Mouse (Mus musculus) CD4-positive, CD25-positive, alpha-beta regulatory T cell, adult 4 months (primary cell): ENCODE data around the gene Sdccag8. TPM values are rescaled to one million over a fixed set of nuclear protein-coding genes. Genes with fewer than 3 reads are reported as not detected.

ENCODE experiments used
- ATAC-seq: one replicate; pipeline ENCODE4 v1.8.0; 2017
- polyA plus RNA-seq, 2 experiments: library from polyadenylated mRNA; unstranded; fragments of 100-300 nt; shearing (Covaris generic); gene quantifications; one replicate each; pipeline ENCODE4 v1.2.1; 2017

The Sdccag8 gene
- polyA plus RNA-seq, result 10 to 100 TPM; 25.3 to 25.5 TPM

- ATAC-seq, result peak; percentile 94
These were observed at the start of gene Sdccag8 for GRCm38 (mm10) chr1:176814591-176815062. Gene Sdccag8 (plus strand): TSS chr1:176814660.

- no peak for ATAC-seq
These were observed 39.9 kb upstream of the Sdccag8 start for GRCm38 (mm10) chr1:176774533-176774932.

- ATAC-seq, result no peak
These were observed 25.1 kb upstream of the Sdccag8 start for GRCm38 (mm10) chr1:176789326-176789725.

GRCm38 (mm10) chr1:176792175-176792574 lies 22.3 kb upstream of the Sdccag8 start:
- ATAC-seq, result no peak

GRCm38 (mm10) chr1:176798673-176799072 lies 15.8 kb upstream of the Sdccag8 start:
- peak; percentile 2 for ATAC-seq

GRCm38 (mm10) chr1:176800728-176801365 lies 13.6 kb upstream of the Sdccag8 start:
- ATAC-seq, result peak; percentile 91

- ATAC-seq, result no peak
These were observed 4.3 kb upstream of the Sdccag8 start for GRCm38 (mm10) chr1:176810161-176810560.

GRCm38 (mm10) chr1:176811892-176812291 lies 2.6 kb upstream of the Sdccag8 start:
- ATAC-seq, result no peak

- no peak for ATAC-seq
These were observed 1.8 kb upstream of the Sdccag8 start for GRCm38 (mm10) chr1:176812491-176813291.

- peak; percentile 2 for ATAC-seq
These were observed 996 bp upstream of the Sdccag8 start for GRCm38 (mm10) chr1:176813292-176814035.

GRCm38 (mm10) chr1:176814036-176814420 lies 432 bp upstream of the Sdccag8 start, which contains the start of gene Cep170:
Gene Cep170 (minus strand): TSS chr1:176814067.
- peak; percentile 67 for ATAC-seq

GRCm38 (mm10) chr1:176816728-176817127 lies 2.3 kb downstream of the Sdccag8 start:
- no peak for ATAC-seq

GRCm38 (mm10) chr1:176818147-176818546 lies 3.7 kb downstream of the Sdccag8 start:
- ATAC-seq, result no peak

- no peak for ATAC-seq
These were observed 4.3 kb downstream of the Sdccag8 start for GRCm38 (mm10) chr1:176818763-176819162.

GRCm38 (mm10) chr1:176821929-176822328 lies 7.5 kb downstream of the Sdccag8 start:
- ATAC-seq, result no peak

- ATAC-seq, result no peak
These were observed 8.5 kb downstream of the Sdccag8 start for GRCm38 (mm10) chr1:176822949-176823348.

- no peak for ATAC-seq
These were observed 9.4 kb downstream of the Sdccag8 start for GRCm38 (mm10) chr1:176823889-176824288.

GRCm38 (mm10) chr1:176824611-176825010 lies 10.2 kb downstream of the Sdccag8 start:
- no peak for ATAC-seq

- no peak for ATAC-seq
These were observed 10.6 kb downstream of the Sdccag8 start for GRCm38 (mm10) chr1:176825084-176825483.

- no peak for ATAC-seq
These were observed 11.7 kb downstream of the Sdccag8 start for GRCm38 (mm10) chr1:176826186-176826585.

GRCm38 (mm10) chr1:176826931-176827330 lies 12.5 kb downstream of the Sdccag8 start:
- no peak for ATAC-seq

- no peak for ATAC-seq
These were observed 12.9 kb downstream of the Sdccag8 start for GRCm38 (mm10) chr1:176827365-176827764.

GRCm38 (mm10) chr1:176827945-176828485 lies 13.6 kb downstream of the Sdccag8 start:
- ATAC-seq, result no peak
